Mouse (Mus musculus) stomach, postnatal 0 days (tissue): ENCODE data around the gene Trmu.

Experiments
- CTCF ChIP-seq: IDR thresholded peaks from 2 replicates; pipeline ENCODE4 v1.5.1; 2016; ENCODE audit warnings: antibody characterized with exemption, low read depth, mild to moderate bottlenecking, moderate library complexity
- EP300 ChIP-seq: optimal IDR thresholded peaks from 2 replicates; pipeline ENCODE3; 2016; ENCODE audit warnings: antibody characterized with exemption

DNA sequence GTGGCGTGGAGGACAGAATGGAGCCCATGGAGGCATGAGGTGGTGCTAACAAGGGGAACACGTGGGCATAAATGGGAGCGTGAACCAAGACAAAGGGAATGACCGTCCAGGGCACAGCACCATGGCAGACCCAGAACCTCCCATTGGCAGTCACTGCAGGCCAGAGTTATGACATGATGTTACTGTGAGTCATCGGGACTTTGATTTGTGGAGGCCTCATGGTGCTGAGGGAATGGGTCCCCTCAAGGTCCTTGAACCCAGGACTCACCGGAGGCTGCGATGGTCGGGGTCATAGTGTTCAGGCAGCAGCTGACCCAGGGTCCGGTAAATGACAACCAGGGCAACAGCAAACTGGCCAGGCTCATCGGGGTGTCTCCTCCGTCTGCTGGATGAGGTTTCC is 42.7 kb downstream of the Trmu start:
- TF ChIP-seq CTCF (no peak), EP300 (no peak)
